Mouse (Mus musculus): ENCODE data around the gene Olfr1394.
"Not testable (repeated sequence)": the region's sequence is repeated elsewhere in the genome, so short reads cannot be mapped to it uniquely, and the experiment has no call there.

The Olfr1394 gene

DNA sequence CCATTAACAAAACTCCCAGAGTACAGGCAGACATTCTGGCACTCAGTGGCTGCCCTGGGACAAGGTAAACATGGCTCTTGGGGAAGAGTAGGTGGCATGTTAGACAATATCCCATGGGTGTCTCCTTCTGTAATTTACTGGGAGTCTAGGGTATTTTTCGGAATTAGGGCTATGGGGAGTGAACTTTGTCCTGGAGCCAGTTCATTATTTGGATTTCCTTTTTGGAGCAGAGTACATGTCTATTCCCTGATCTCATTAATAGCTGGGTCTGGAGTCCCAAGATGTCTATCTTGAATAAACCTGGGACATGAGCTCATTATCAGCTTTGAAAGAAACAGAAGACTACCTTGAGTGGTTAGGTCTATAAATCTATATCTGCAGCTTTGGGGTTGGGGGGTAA lies at the start of gene Olfr1394:
TSS of gene Olfr1394 (plus strand) at position 301 of the 400 bp plus-strand sequence.
- DNase-seq (ENCODE audit: low spot score), result no peak

DNA sequence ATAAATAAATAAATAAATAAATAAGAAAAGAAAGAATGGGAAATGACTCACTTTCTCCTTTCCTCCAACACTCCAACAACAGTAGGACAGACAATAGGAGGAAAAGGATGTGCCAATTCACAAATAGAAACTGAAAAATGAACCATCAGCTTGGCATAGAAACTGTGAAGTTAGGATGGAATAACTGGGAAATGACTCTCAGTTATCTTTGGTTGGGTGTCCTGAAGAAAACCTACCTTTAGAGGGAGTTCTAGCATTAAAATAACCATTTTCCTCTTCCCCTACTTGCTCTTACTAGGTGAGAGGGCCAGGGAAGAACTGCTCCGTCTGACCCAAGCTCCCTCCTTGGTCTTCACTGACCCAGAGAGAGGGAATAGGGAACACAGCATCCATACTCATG lies 48.4 kb upstream of the Olfr1394 start:
- no peak for DNase-seq (ENCODE audit: low spot score)

DNA sequence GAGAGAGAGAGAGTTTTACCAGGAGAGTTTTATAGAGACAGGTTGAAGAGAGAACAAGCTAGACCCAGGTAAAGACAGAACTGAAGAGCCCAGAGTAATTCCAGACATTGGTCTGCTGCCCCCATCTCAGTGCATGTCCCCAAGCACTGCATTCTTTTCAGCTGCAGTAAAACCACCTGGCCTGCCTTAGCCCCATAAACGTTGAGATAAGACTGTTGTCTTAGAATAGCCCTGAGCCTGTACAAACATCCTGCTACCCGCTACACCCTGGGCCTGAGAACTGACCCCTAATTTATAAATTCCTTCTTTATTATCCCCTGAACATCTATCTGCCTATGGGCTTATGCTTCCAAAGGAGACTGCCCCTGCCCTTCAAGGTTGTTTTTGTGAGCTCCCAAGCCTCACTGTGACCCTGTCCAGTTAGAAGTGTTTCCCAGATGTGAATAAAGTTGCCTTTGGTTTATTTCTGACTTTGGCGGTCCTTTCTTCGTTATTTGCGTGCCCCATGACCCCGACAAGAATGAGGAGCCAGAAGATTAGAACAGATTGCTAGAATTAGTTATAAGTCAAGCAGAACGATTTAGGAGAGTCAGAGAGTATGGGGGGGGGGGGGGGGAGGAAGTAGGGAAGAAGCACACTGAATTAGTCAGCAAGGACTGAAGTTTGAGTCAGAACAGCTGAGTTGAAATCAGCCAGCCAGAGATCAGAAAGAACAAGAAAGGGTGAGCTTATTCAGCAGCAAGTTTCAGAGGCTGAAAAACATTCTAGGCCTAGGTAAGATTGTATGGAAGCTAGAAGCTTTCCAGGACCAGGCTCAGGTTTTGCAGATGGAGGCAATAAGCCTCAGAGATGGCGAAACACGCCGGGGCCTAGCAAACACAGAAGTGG lies 46.3 kb upstream of the Olfr1394 start:
- DNase-seq (ENCODE audit: low spot score), result no peak

DNA sequence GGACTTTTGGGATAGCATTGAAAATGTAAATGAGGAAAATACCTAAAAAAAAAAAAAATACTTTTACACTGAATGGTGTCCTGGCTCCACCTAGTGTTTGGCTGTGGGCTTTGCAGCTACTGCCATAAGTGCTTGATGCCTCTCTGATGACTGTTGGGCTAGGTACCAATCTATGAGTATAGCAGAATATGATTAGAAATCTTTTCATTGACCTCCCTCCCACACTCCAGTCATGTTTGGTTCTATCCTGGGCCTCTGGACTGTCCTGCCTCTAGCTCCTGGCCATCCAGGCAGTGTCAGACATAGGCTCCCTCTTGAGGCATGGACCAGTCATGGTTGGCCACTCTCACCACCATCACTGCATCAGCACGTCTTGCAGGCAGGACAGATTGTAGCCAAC lies 45.3 kb upstream of the Olfr1394 start:
- no peak for DNase-seq (ENCODE audit: low spot score)

DNA sequence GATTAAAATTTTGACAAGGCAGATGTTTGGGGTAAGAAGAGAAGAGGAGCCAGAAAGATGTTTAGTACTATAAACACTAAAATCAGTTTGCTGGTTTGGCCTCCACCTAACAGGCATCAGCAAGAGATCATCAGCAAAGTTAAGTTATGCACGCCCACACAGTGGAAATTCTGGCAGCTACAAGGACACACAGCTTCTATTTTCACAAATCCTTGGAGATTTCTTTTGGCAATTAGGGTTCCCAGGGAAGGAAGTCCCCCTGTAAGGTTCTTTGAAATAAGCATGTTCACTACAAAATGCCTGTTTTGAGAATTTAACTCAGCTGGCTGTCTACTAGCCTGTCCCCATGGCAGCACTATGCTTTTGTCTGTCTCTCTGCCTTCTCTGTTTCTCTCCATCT lies 43.2 kb upstream of the Olfr1394 start:
- DNase-seq (ENCODE audit: low spot score), result no peak

DNA sequence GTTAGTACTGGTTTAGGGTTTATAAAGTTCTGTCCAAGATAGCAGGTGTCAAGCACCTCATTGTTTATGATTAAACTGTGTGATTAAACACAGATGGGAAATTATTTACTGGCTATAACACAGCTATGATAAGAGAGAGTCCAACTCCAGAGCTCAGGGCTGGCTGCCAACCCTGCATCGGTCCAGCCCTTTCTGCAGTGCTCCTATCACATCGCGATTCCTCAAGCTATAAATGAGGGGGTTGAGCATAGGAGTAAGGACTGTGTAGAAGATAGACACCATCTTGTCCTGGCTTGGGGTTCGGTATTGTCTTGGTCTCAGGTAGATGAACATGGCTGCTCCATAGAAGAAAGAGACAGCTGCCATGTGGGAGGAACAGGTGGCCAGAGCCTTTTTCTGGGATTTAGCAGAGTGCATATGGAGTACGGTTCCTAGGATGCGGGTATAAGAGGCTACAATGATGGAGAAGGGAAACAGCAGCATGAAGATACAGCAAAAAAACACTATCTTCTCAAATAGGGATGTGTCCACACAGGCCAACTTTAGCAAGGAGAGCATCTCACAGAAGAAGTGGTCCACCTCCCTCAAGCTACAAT lies 41.5 kb upstream of the Olfr1394 start:
- no peak for DNase-seq (ENCODE audit: low spot score)

DNA sequence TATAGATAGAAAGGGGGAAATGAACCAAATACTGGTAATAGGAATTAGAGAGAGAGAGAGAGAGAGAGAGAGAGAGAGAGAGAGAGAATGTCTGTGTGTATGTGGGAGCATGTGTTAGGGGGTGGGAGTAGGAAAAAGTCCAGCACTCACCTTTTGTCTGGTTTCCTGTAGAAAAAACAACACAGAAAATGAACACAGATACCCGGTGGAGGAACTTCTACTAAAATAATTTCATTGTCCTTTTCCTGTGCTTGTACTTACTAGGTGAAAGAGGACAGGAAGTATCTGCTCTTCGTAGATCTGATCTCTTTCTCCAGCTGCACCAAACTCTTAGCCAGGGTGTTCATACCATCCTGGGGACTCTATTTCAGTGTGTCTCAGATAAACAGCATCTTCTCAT lies 40.0 kb upstream of the Olfr1394 start:
- DNase-seq (ENCODE audit: low spot score), result no peak

DNA sequence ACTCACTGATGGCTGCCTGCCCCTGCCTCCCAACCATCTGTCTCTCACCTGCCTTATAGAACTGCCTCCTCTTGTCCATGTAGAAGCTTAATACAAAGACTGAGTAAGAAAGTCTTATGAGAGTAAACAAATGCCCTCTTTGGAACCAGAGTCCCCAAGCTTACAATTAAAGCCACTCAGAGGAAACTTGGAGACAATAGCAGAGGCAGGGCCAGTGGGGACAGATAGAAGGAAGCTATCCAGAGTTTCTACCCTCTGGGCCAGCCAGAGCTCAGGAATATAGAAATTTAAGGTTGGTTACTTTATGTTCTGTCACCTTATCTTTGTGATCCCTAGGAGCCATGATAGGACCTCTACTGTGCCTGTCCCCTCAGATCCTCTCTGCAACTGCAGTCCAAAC lies 39.4 kb upstream of the Olfr1394 start, which contains the start of gene Olfr1396:
TSS of gene Olfr1396 (minus strand) at position 101 of the 400 bp plus-strand sequence.
- DNase-seq (ENCODE audit: low spot score), result no peak

DNA sequence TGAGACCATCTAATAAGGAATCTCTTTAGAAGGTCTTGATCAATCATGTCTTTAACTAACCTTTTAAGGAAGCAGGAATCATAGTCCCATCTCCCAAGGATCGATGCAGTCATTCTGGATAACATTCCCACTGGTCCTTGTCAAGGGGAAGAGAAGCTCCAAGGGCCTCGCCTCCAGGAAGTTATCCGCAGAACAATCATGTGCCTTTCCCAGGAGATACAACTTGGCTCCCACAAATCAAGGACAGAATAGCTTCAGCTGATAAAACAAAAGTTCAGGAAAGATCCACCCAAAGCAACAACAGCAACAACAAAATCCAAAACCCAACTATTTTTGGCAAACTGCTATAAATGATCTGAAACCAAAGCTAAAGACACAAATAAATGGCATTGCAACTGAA lies 34.5 kb upstream of the Olfr1394 start:
- no peak for DNase-seq (ENCODE audit: low spot score)

DNA sequence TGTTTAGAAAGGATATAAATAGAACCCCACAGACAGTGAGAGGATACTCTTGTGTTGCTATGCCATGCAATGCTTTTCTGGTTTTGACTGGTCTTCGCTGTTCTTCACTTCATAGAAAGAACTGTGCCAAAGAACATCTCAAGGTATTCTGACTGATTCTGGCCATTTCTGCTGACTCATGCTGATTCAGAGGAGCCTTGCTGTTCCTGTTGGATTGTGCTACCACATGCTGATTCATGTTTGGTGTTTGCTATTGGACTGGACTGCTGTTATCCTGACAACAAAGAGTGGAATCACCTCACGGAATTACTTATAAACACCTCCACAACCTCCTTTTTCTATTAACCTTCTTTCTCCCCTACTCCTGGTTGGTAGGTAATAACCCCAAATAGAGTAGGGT lies 30.0 kb upstream of the Olfr1394 start:
- DNase-seq (ENCODE audit: low spot score), result no peak

DNA sequence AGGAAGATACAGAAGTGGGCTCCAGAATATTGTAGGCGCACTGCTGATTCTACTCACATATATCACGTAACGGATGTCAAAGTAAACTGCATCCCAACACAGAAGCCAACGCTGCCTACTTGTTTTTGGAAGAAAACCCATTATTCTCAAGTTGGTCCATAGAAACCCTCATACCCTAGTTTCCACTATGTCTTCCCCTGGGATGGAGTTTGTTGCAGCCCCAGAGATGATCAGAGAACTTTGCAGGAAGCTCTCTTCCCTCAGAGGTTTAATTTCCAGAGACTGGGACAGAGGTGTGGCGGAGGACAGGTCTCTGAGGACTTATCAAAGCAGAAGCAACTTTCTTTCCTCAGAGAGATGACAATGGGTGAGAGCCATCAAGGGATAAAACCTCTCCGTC lies 12.2 kb upstream of the Olfr1394 start, which contains the start of gene Olfr1395:
TSS of gene Olfr1395 (plus strand) at position 301 of the 400 bp plus-strand sequence.
- no peak for DNase-seq (ENCODE audit: low spot score)

DNA sequence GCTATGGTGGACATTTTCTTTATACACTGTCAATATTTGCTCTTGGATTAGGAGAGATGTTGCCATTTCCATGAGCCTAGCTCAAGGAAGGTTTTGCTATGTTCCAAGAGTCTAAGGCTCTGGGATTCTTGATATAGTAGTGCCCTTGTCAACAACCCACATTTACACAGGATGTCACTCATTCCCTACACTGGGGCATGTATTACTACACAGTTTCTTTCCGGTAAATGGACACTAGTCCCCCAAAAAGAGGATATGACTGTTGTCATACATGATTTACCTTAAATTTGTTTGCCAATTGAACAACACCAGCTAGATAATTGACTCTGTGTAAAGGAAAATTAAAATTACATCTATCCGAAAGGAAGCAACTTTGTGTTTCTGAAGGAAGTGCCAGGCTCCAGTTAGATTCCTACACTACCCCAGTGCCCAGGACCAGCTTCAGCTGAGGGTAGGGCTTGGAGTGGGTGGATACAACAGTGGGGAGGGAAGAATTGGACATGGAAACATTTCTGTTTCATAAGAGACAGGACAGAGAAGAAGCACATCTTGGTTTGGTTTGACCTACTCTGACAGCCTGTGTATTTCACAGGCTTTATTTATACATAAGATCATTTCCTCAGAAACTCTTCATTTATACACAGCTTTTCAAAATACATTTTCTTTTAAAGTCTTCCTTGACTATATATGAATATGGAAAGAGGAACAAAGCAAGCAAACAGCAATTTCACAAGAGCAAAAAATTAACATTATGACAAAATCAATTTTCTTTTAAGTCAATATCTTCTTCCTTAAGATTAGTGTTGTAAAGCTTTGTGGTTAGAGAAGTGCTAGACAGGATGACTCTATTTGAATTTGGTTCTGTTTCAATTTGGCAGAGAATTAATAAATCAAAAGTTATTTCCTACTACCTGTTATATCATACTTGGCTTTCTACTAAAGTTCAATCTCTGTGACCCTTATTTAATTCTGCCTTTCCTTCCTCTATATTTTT lies 2.9 kb downstream of the Olfr1394 start:
- DNase-seq (ENCODE audit: low spot score), result no peak

DNA sequence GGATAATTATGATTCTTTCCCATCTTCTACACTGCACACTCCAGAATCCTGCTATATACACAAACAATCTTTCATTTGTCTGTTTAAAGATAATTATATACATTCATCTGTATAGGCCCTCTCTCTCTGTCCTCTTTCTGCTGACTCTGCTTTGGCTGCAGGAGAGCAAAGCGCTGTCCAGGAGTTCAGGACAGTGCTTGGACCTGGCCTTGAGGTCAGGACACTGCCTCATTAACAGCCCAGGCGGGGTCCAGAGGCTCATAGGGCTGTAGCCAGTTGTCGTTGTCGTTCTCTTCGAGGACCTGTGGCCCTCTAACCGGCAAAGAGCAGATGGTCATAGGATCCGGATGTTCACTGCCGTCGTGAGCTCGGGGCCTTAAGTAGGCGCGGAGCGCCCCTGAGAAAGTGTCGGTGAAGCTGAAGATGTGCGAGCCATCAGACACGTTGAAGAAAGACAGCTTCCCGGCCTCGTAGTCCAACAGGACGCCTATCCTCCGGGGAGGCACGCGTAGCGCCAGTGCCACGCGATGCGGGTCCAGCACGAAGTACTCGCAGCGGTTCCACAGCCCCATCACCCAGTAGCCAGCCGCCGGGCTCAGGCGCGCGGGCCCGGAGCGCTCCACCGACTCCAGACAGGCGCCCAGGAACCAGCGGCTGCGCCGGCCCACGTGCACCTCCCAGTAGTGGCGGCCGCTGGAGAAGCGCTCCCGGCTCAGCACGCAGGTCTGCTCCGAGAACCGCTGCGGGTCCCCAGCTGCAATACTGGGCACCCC lies 14.8 kb downstream of the Olfr1394 start:
- peak; percentile 13 for DNase-seq (ENCODE audit: low spot score)

DNA sequence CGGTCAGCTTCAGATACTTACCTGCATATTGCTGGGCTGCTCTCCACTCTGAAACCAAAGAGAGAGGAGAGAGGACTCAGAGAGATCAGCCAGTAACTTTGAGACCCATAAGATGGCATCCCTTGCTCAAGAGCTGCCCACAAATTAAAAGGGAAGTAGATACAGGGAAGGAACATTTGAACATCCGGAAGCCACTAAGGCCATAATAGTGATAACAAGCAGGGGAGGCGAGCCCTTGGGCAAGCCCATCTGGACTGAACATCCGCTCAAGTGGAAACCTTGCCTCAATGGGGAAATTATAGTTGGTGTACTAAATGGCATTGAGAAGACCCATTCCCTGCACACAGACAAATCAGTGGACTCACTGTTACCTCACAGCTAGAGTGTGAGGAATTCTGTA lies 16.4 kb downstream of the Olfr1394 start:
- DNase-seq (ENCODE audit: low spot score), result no peak

DNA sequence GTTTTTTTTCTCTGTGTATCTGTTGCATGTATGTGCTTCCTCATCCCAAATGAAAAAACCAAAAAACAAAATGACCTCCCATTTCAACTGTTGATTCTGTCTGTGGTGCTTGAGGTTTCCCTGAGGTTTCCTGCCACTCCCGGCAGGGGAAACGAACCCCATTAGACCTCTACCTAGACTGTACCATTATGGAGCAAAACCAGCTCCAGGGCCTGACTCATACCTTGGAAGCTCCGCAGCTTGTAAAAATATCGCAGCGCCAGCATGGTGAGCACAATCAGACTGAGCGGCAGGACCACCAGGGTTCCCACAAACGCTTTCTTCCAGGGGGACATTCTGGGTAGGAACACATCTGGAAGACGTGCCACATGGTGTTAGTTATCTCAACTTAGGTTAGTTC lies 21.2 kb downstream of the Olfr1394 start:
- DNase-seq (ENCODE audit: low spot score), result no peak

DNA sequence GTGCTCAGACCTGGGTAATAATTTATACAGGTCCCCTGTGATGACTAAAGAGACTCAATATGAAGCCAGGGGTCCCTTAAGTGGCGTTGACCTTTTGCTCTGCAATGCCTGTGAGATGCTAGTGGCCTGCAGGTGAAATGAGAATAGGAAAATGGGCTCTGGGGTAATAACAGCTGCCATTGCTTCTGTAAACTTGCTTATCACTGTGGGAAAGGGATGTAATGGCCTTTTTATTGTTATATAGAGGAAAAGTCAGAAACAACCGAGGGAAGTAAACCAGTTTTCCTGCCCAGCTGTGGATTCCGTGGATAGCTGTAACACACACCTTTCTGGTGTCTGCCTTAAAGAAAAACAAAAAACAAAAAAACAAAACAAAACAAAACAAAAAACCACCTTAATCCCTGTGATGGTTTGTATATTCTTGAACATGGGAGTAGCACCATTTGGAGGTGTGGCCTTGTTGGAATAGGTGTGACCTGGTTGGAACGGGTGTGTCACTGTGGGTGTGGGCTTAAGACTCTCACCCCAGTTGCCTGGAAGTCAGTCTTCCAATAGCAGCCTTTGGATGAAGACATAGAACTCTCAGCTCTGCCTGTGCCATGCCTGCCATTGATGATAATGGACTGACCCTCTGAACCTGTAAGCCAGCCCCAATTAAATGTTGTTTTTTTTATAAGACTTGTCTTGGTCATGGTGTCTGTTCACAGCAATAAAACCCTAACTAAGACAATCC lies 22.0 kb downstream of the Olfr1394 start:
- not testable (repeated sequence) for DNase-seq (ENCODE audit: low spot score)

DNA sequence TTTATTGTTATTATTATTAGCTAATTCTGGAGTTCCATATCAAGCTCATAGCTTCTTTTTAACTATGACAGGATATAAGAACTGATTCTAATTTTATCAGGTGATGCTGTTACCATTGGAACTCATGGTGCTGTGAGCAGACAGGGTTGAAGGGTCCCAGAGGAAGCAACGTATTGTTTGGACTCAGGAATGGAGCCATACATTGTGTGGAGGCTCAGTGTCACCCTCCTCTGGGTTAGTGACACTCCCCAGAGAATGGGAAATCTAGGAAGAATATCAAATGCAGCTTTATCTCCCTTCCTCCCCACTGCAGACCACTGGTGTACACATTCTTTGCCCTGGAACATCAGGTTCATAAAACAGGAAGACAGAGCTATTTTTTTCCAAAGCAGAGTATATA lies 29.0 kb downstream of the Olfr1394 start:
- no peak for DNase-seq (ENCODE audit: low spot score)

DNA sequence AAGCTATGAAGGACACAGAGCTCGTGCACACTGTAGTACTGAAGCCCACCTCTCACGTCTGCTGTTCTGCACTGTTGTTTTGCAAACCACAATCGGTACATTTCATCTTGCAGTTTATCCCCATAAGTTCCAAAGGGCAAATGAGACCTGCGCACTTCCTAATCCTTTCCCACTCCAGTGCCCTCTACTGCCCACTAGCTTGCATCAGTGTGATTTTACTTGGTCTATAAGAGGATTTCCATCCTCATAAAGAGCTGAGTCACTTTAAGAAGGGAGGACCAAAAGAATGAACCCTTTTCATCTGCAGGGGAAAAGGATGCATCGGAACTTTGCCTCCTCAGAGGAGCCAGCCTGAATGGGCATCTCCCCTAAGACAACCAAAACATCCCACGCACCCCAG lies 32.3 kb downstream of the Olfr1394 start:
- DNase-seq (ENCODE audit: low spot score), result no peak

DNA sequence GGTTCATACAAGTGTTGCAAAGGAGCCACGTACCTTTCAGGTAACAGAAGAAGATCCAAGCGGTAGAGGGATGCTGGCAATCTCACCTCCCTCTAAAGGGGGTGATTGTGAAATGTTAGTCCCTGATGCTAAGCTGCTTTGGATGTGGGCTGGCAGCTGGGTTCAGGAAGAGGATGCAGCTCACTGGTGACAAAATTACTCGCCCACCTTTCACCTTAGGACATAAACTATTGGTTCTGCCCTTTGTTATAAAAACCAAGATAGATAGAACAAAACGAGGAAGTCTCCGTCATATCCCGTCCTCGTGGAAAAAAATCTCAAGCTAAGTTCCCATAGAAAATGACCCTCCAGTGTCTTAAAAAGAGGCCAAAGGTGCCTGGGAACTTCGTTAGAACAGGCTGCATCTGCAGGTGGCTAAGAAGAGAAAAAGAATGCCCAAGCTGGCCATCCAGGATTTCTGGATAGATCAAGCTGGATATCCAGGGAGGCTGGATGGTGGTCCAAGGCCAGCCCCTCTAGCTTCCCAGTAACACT lies 32.8 kb downstream of the Olfr1394 start, which contains the start of gene Btnl9:
TSS of gene Btnl9 (minus strand) at position 205 of the 534 bp plus-strand sequence.
- no peak for DNase-seq (ENCODE audit: low spot score)

DNA sequence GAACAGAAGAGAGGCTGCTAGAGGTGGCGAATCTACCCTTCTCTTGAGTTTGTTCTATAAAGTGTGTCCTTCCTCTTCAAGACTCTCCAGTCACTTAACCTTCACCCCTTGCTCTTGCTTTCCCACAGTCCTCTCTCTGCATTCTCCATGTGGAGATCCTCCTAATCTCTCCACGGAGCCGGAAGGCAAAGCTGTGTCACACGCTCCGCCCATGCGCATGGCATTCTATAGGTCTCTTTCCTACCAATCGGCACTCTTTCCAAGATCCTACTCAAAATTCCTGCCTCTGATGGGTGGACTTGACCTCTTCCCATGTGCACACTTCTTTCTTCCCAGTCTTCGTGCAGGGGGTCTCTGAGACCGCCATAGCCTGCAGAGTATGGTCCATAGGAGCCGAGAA lies 33.5 kb downstream of the Olfr1394 start:
- DNase-seq (ENCODE audit: low spot score), result no peak

All from ovary, postnatal 36 days (tissue).